Mouse (Mus musculus) kidney, embryonic 16.5 days (tissue): ENCODE measurements around the gene Mrpl51. TPM values are rescaled to one million over a fixed set of nuclear protein-coding genes. Genes with fewer than 3 reads are reported as not detected.

ENCODE experiments used
- ATAC-seq: fragments of 200-750 bp; cut with Nextera tagmentation; 2 replicates; pipeline ENCODE4 v1.8.0; 2017; ENCODE audit warnings: moderate TSS enrichment; ENCODE audit not compliant: low FRiP score, low TSS enrichment
- H3K27ac ChIP-seq: fragments of 300-500 bp; sonication (generic); 2 replicates; pipeline ENCODE4 v1.5.1; 2014; ENCODE audit warnings: low read length
- H3K27me3 ChIP-seq: fragments of 300-500 bp; sonication (generic); 2 replicates; pipeline ENCODE4 v1.6.1; 2014; ENCODE audit warnings: low read length, control low read depth, mixed read lengths; ENCODE audit not compliant: insufficient read depth
- H3K36me3 ChIP-seq: fragments of 300-500 bp; sonication (generic); 2 replicates; pipeline ENCODE4 v1.6.1; 2014; ENCODE audit warnings: low read length, control low read depth, mixed read lengths; ENCODE audit not compliant: insufficient read depth
- H3K4me1 ChIP-seq: fragments of 300-500 bp; sonication (generic); 2 replicates; pipeline ENCODE4 v1.6.1; 2014; ENCODE audit warnings: low read length, control low read depth, mixed read lengths; ENCODE audit not compliant: insufficient read depth
- H3K4me2 ChIP-seq: fragments of 300-500 bp; sonication (generic); replicated peaks from 2 replicates; pipeline ENCODE4 v1.6.1; 2014; ENCODE audit warnings: low read depth, low read length
- H3K4me3 ChIP-seq: fragments of 300-500 bp; sonication (generic); 2 replicates; pipeline ENCODE4 v1.5.1; 2014; ENCODE audit warnings: mild to moderate bottlenecking, low read length
- H3K9ac ChIP-seq: fragments of 300-500 bp; sonication (generic); replicated peaks from 2 replicates; pipeline ENCODE4 v1.6.1; 2014; ENCODE audit warnings: low read length
- H3K9me3 ChIP-seq: fragments of 300-500 bp; sonication (generic); 2 replicates; pipeline ENCODE4 v1.6.1; 2016; ENCODE audit warnings: low read length, control low read depth
- WGBS: fragments of 180-500 bp; shearing (Covaris S2); extraction: QIAGEN DNeasy Blood & Tissue Kit; methylation state at CpG from one replicate; pipeline ENCODE4 v1.1.7; 2014; 5-methylcytosine and 5-hydroxymethylcytosine counted together
- polyA plus RNA-seq: library from polyadenylated mRNA; unstranded; fragments of >200 nt; fragmentation: Nextera tagmentation; extraction: Ambion mirVana; gene quantifications from 2 replicates; pipeline ENCODE4 v1.2.1, GENCODE M21; 2015

The Mrpl51 gene
- polyA plus RNA-seq, 1 experiment from 2014 or later = 228 TPM

DNA sequence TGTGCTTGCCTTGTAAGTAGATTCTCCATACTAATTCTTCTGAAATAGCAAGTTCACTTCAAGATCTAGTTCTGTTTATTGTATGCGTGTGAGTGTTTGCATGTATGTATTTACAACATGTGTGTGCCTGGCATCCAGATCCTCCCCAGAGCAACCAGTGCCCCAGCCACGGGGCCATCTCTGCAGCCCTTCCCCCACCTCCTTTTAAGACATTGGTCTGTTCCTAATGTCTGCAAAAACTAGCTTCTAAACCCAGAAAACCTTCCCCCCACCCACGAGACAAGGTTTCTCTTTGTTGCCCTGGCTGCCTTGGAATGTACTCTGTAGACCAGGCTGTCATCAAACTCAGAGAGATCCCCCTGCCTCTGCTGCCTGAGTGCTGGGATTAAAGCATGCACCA lies 31.0 kb downstream of the Mrpl51 start:
- 79% methylated on average over 3 of the region's 3 CpGs for WGBS
- no peak overlapping the region for H3K27ac ChIP-seq
- no peak for ATAC-seq
- no peak overlapping the region for H3K9ac ChIP-seq
- H3K4me1 ChIP-seq = no peaks in the 10 kb centered on the region
- no peak overlapping the region for H3K4me2 ChIP-seq
- H3K27me3 ChIP-seq = no peaks in the 10 kb centered on the region
- H3K36me3 ChIP-seq = peaks cover 5% of the 10 kb centered on the region; the same call in 1 of the 2 replicates
- no peak overlapping the region for H3K4me3 ChIP-seq
- no peaks in the 10 kb centered on the region for H3K9me3 ChIP-seq

DNA sequence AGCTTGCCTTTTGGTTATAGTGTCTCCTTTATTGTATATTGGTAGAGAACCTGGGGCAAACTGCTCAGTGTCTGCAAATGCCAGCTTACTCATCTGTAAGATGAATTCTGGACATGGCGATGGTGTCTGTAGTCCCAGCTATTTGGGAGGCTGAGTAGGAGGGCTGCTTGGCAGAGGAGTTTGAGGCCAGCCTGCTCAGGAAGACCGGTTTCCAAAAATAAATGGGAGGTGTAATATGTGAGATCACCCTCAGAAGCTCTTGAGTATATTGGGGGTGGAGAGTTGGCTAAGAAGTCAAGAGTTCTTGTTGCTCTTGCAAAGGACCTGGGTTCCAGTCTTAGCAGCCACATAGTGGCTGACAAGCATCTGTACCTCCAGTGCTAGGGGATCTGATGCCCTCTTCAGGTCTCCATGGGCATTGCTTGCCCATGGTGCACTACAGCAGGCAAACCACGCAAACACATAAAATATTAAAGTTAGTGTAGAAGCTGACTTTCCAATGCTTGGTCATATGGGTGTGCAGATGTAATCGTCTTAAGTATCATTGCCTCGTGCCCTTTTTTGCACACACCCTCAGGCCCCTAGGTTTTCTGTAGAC lies 34.0 kb downstream of the Mrpl51 start:
- WGBS = 83% methylated on average over 5 of the region's 5 CpGs
- H3K9ac ChIP-seq = no peak overlapping the region
- H3K9me3 ChIP-seq = no peaks in the 10 kb centered on the region
- H3K4me1 ChIP-seq = 0 out of 2 replicates have a peak, but pooled peaks cover 4% of the 10 kb centered on the region
- no peak overlapping the region for H3K4me3 ChIP-seq
- H3K27me3 ChIP-seq = no peaks in the 10 kb centered on the region
- no peak for ATAC-seq
- H3K36me3 ChIP-seq = peaks cover 5% of the 10 kb centered on the region; the same call in 1 of the 2 replicates
- no peak overlapping the region for H3K27ac ChIP-seq
- no peak overlapping the region for H3K4me2 ChIP-seq

DNA sequence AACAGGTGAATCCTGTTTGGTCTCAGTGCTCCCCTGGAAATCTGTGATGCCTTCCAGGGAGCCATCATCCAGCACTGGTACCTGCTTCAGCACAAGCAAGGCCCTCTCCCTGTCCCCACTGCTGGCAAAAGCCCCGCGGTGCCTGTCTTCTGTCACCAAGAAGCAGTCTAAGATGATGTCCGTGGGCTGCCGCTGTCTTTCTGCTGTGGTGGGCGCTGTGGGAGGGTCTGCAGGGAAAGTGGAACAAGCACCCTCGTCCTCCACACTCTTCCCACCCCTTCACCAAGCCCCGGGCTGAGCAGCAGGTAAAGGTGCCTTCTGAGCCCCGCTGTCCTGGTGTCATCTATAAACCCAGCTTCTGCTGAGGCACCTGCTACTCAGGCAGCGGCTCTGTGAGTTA lies 39.0 kb downstream of the Mrpl51 start:
- Histone ChIP-seq H3K27ac (no peak overlapping the region), H3K9me3 (no peaks in the 10 kb centered on the region), H3K4me2 (peak overlapping the region; percentile 86; the same call in 1 of the 2 replicates), H3K4me1 (peaks cover 18% of the 10 kb centered on the region), H3K36me3 (no peaks in the 10 kb centered on the region), H3K4me3 (no peak overlapping the region), H3K27me3 (no peaks in the 10 kb centered on the region), H3K9ac (no peak overlapping the region)
- no peak for ATAC-seq
- WGBS = 60% methylated on average over 9 of the region's 9 CpGs

DNA sequence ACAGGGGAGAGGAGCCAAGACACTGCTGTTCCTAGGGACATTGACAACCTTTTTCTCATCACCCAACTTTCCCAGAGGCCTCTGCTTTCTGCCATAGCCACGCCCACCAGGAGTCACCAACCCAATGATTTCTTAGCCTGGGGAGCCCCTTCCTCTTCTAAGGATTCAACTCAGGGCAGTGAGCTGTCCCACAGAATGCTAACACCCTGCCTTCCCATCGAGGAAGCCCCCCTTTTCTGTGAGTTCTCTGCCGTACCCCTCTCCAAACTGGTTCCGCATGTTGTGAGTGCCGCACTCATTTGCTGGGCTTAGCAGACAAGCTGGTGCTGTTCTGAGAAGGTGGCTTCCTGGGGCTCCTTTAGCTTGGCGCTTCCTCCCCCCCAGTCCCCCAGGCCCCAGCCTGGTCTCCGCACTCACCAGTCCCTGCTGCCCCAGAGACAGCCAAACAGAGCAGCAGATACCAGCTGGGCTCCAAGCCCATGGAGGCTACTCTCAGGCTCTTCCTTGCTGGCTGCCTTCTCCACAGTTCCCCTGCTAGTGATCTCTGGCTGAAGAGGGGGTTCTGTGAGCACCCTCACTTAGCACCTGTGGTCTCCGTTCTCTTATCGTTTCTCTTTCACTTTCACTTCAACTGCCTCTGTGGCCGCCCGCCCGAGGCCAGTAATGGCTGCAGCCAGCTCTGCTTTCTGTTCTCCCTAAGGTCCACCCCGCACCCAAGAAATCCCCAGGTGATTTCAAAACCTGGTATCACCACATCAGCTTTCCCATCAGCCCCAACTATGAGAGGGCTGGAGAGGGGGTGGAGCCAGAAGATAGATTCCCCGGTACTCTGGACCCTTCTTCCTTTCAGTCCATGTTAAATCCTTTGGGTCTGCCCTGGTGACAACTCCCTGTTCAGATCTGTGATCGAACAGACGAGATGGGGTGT lies 39.8 kb downstream of the Mrpl51 start, which contains the start of gene Tapbpl:
Gene Tapbpl, minus strand, starts transcription at position 744 of the 928 bp plus-strand sequence.
- Histone ChIP-seq H3K27ac (peak within 1 kb of the TSS; percentile 54), H3K9ac (peak within 1 kb of the TSS; percentile 76), H3K4me2 (peak within 1 kb of the TSS; percentile 86), H3K4me3 (peak within 1 kb of the TSS; percentile 55), H3K27me3 (no peaks in the 10 kb centered on the region), H3K4me1 (peaks cover 19% of the 10 kb centered on the region), H3K36me3 (no peaks in the 10 kb centered on the region), H3K9me3 (no peaks in the 10 kb centered on the region)
- WGBS = 4% methylated on average over 16 of the region's 16 CpGs
- ATAC-seq = peak; percentile 66

GRCm38 (mm10) chr6:125232045-125232437 lies 40.4 kb downstream of the Mrpl51 start:
- WGBS = 53% methylated on average over 4 of the region's 4 CpGs
- Histone ChIP-seq H3K4me2 (peak overlapping the region; percentile 86), H3K27me3 (no peaks in the 10 kb centered on the region), H3K4me1 (peaks cover 22% of the 10 kb centered on the region), H3K27ac (peak overlapping the region; percentile 54), H3K4me3 (peak overlapping the region; percentile 55), H3K36me3 (no peaks in the 10 kb centered on the region), H3K9ac (peak overlapping the region; percentile 76), H3K9me3 (no peaks in the 10 kb centered on the region)
- ATAC-seq = peak; percentile 24; the same call in 1 of the 2 replicates

GRCm38 (mm10) chr6:125232516-125232915 lies 40.9 kb downstream of the Mrpl51 start:
- Histone ChIP-seq H3K27me3 (no peaks in the 10 kb centered on the region), H3K27ac (no peak overlapping the region), H3K4me2 (no peak overlapping the region), H3K9me3 (no peaks in the 10 kb centered on the region), H3K4me3 (no peak overlapping the region), H3K9ac (no peak overlapping the region; the same call in 1 of the 2 replicates), H3K36me3 (no peaks in the 10 kb centered on the region), H3K4me1 (peaks cover 22% of the 10 kb centered on the region)
- no peak for ATAC-seq
- WGBS = 82% methylated on average over 6 of the region's 6 CpGs

DNA sequence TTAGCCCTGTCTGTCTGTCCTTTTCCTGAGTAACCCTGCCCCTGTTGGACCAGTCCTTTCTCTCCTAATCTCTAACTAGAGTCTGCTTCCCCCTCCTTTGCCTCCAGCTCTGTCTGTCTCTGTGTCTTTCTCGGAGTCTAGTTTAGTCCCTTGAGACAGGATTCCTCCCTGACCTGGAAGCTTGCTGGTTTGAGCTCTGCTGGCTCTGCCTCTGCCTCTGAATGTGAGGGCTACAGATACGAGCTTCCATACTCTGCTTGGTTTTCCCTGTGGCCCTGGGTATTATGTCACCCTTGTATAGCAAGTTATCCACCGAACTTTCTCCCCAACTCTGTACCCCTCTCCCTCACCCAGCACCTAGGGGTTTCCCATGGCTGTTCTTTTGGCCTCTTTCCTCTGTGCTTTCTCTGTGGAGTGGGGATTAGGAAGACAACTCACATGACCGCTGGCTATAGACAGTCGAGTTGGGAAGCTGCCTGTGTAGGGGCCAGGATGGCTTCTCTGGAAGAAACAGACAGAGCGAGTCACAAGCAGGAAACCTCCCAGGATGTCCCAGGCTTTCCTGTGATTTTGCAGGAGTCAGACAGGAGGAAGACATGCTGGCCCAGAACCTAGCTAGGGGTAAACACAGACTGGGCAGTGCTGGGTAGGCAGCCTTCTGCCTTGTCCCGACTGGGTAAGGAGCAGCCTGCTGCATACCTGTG lies 42.4 kb downstream of the Mrpl51 start:
- no peak overlapping the region for H3K4me3 ChIP-seq
- H3K9me3 ChIP-seq = no peaks in the 10 kb centered on the region
- H3K36me3 ChIP-seq = no peaks in the 10 kb centered on the region
- 68% methylated on average over 7 of the region's 7 CpGs for WGBS
- peaks cover 25% of the 10 kb centered on the region for H3K4me1 ChIP-seq
- ATAC-seq = no peak
- H3K9ac ChIP-seq = no peak overlapping the region
- no peak overlapping the region for H3K27ac ChIP-seq
- no peak overlapping the region for H3K4me2 ChIP-seq
- H3K27me3 ChIP-seq = no peaks in the 10 kb centered on the region

- Histone ChIP-seq H3K9ac (no peak overlapping the region), H3K36me3 (no peaks in the 10 kb centered on the region), H3K27me3 (no peaks in the 10 kb centered on the region), H3K27ac (no peak overlapping the region), H3K4me1 (peaks cover 25% of the 10 kb centered on the region), H3K4me3 (no peak overlapping the region), H3K9me3 (no peaks in the 10 kb centered on the region), H3K4me2 (no peak overlapping the region)
- WGBS = 62% methylated on average over 5 of the region's 5 CpGs
- ATAC-seq = no peak
Observed at GRCm38 (mm10) chr6:125234520-125234828, 42.9 kb downstream of the Mrpl51 start.

GRCm38 (mm10) chr6:125236341-125236740 lies 44.7 kb downstream of the Mrpl51 start:
- H3K27ac ChIP-seq = no peak overlapping the region
- H3K36me3 ChIP-seq = no peaks in the 10 kb centered on the region
- H3K27me3 ChIP-seq = no peaks in the 10 kb centered on the region
- 55% methylated on average over 6 of the region's 6 CpGs for WGBS
- no peak for ATAC-seq
- H3K4me1 ChIP-seq = peaks cover 19% of the 10 kb centered on the region
- no peak overlapping the region for H3K9ac ChIP-seq
- H3K4me3 ChIP-seq = no peak overlapping the region
- H3K4me2 ChIP-seq = no peak overlapping the region
- H3K9me3 ChIP-seq = no peaks in the 10 kb centered on the region
